Mouse (Mus musculus) pancreas, adult 10 weeks (tissue): ENCODE data around the gene Gcfc2. TPM values are rescaled to one million over a fixed set of nuclear protein-coding genes. Genes with fewer than 3 reads are reported as not detected.

Experiments used
- polyA plus RNA-seq: library from polyadenylated mRNA; stranded (reverse); fragments of 350-450 nt; fragmentation: Illumina TruSeq; extraction: RNeasy Lipid Tissue Mini Kit (QIAGEN cat#74804); gene quantifications from one replicate; pipeline ENCODE4 v1.2.3, GENCODE M21; 2015; ENCODE audit warnings: low read depth, low replicate concordance; ENCODE audit not compliant: insufficient read depth

Gcfc2 gene
- polyA plus RNA-seq, result 4.6 TPM

GRCm38 (mm10) chr6:81923523-81924142 lies at the start of gene Gcfc2:
Gcfc2 (plus strand) TSS chr6:81923669.

GRCm38 (mm10) chr6:81965296-81966067 lies 42.0 kb downstream of the Gcfc2 start, which contains the start of gene Mrpl19:
Mrpl19 (minus strand) TSS chr6:81965958.

Other genes with a start within 250 kb of the Gcfc2 start
- gene Mrpl19, start 42.3 kb downstream of the Gcfc2 start, polyA plus RNA-seq, result 2.1 TPM
- gene Eva1a, start 117.4 kb downstream of the Gcfc2 start, polyA plus RNA-seq, result 0.63 TPM